Mouse (Mus musculus): ENCODE data around the gene Ces1e. TPM values are rescaled to one million over a fixed set of nuclear protein-coding genes. Genes with fewer than 3 reads are reported as not detected.

Ces1e gene
- polyA plus RNA-seq, 1 experiment from 2014 or later: not detected

DNA sequence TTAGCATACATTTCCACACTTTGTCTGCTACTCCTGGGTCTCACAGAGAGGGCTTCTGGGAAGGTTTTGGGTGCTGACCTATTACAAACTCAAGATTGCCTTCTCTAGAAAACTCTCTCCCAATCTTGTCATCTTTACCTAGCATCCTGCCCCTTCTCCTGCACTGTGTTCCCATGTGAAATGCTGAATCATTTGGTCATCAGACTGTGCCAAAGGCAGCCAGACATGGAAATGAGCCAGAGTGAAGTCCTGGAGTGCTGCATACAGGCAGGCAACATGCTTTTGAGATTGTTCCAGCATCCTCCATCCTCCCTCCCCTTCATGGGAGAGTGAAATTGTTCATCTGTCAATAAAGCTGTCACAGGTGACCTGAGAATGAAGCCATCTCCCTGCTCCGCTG, 78.0 kb downstream of the Ces1e start:
- ATAC-seq (ENCODE audit: low FRiP score, low TSS enrichment): no peak

More for the DNA sequence above, 78.0 kb downstream of the Ces1e start:
- Histone ChIP-seq H3K4me2 (ENCODE audit: low read length) (no peak overlapping the region), H3K9ac (replicated peaks; ENCODE audit: low read length) (no peak overlapping the region), H3K4me1 (ENCODE audit: control insufficient read depth, insufficient read depth, low read length) (no peaks in the 10 kb centered on the region), H3K27ac (replicated peaks; ENCODE audit: low read depth, low read length) (no peak overlapping the region), H3K27me3 (ENCODE audit: control insufficient read depth, insufficient read depth, low read length) (no peaks in the 10 kb centered on the region), H3K9me3 (ENCODE audit: control insufficient read depth, low read length) (no peaks in the 10 kb centered on the region), H3K36me3 (ENCODE audit: control insufficient read depth, insufficient read depth, low read length) (no peaks in the 10 kb centered on the region), H3K4me3 (replicated peaks; ENCODE audit: low read depth, low read length) (no peak overlapping the region)
- no peak for DNase-seq
- WGBS: 88% methylated on average over 1 of the region's 1 CpGs

Other genes starting within 250 kb of the Ces1e start
- gene Ces1a, start 181.4 kb downstream of the Ces1e start, polyA plus RNA-seq (2014; fragmentation: Nextera tagmentation; extraction: Ambion mirVana): not detected in 2 replicates
- not detected in 2 replicates for gene Ces1b, start 149.6 kb downstream of the Ces1e start, polyA plus RNA-seq (2014; fragmentation: Nextera tagmentation; extraction: Ambion mirVana)
- gene Ces1c, start 98.3 kb downstream of the Ces1e start, polyA plus RNA-seq (2014; fragmentation: Nextera tagmentation; extraction: Ambion mirVana): not detected in 2 replicates
- 0.55 TPM in 1 of 2 replicates, not detected in the other for gene Ces1d, start 31.8 kb downstream of the Ces1e start, polyA plus RNA-seq (2014; fragmentation: Nextera tagmentation; extraction: Ambion mirVana)
- gene Ces1f, start 50.1 kb upstream of the Ces1e start, polyA plus RNA-seq (2014; fragmentation: Nextera tagmentation; extraction: Ambion mirVana): not detected in 2 replicates
- gene Ces1g, start 107.7 kb upstream of the Ces1e start, polyA plus RNA-seq (2014; fragmentation: Nextera tagmentation; extraction: Ambion mirVana): not detected in 2 replicates
- gene Ces1h, start 150.1 kb upstream of the Ces1e start, polyA plus RNA-seq (2014; fragmentation: Nextera tagmentation; extraction: Ambion mirVana): not detected in 2 replicates